Mouse (Mus musculus) cortical plate, adult 2 months (tissue): ENCODE measurements at regions not wholly inside any gene's neighbourhood (a gene's known extent, or its start where the extent isn't known, plus 50 kb on each side); places are given as distances from the start of the nearest gene placed in this dataset.

Experiments
- CTCF ChIP-seq: fragments of 200-500 bp; IDR thresholded peaks from 2 replicates; pipeline ENCODE4 v1.5.1; 2011; ENCODE audit warnings: mild to moderate bottlenecking, control low read depth, low read length; ENCODE audit not compliant: insufficient read depth; ENCODE audit errors: extremely low read depth
- POLR2A ChIP-seq: fragments of 200-500 bp; IDR thresholded peaks from 2 replicates; pipeline ENCODE4 v1.6.1; 2011; ENCODE audit warnings: mild to moderate bottlenecking, low read length, control low read depth; ENCODE audit not compliant: insufficient read depth; ENCODE audit errors: extremely low read depth

DNA sequence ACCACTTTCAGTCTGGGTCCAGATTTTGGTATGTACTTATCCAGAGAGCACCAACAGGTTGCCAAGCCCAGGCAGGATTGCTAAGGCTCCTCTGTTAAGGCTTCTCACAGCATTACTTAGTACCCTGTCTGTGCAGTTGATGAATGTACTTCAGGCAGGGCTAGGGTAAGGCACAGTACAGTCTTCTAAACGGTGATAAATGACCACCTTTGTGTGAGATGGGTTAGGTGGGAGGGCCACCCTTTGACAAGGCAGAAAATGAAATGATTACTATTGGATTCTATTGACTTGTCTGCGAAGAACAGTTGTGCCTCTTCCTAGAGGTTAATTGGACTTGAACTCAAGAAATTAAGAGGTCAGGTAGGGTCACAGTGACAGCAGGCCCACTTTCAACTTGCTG is 594.4 kb upstream of the Itga1 start:
- no peak for TF ChIP-seq CTCF
- no peak for TF ChIP-seq POLR2A
